Mouse (Mus musculus) heart, adult 2 months (tissue): ENCODE results near the gene Pitx3. TPM values are rescaled to one million over a fixed set of nuclear protein-coding genes. Genes with fewer than 3 reads are reported as not detected.

Source experiments
- DNase-seq, 2 experiments: peaks; one replicate each; pipeline ENCODE4 v3.0.0; 2021
- H3K27ac ChIP-seq: fragments of 200-600 bp; 2 replicates; pipeline ENCODE4 v1.8.1; 2022
- H3K27me3 ChIP-seq: fragments of 200-500 bp; 2 replicates; pipeline ENCODE4 v1.6.1; 2012; ENCODE audit warnings: mild to moderate bottlenecking, low read length, inconsistent platforms, mixed read lengths; ENCODE audit not compliant: control insufficient read depth, insufficient read depth
- H3K36me3 ChIP-seq: fragments of 200-500 bp; 2 replicates; pipeline ENCODE4 v1.6.1; 2012; ENCODE audit warnings: low read length, inconsistent platforms; ENCODE audit not compliant: control insufficient read depth, insufficient read depth
- H3K4me1 ChIP-seq: fragments of 200-500 bp; 2 replicates; pipeline ENCODE4 v1.6.1; 2011; ENCODE audit warnings: low read length; ENCODE audit not compliant: control insufficient read depth, insufficient read depth
- H3K4me3 ChIP-seq: fragments of 200-600 bp; 2 replicates; pipeline ENCODE4 v1.8.1; 2022
- H3K79me2 ChIP-seq: fragments of 200-500 bp; replicated peaks from 2 replicates; pipeline ENCODE4 v1.6.1; 2012; ENCODE audit warnings: mild to moderate bottlenecking, inconsistent platforms, low read length, moderate library complexity, mixed read lengths; ENCODE audit not compliant: control insufficient read depth, insufficient read depth
- H3K9ac ChIP-seq: fragments of 200-500 bp; 2 replicates; pipeline ENCODE4 v1.6.1; 2012; ENCODE audit warnings: low read depth, mild to moderate bottlenecking, control low read depth, inconsistent platforms, low read length, mixed read lengths
- CTCF ChIP-seq: fragments of 200-600 bp; IDR thresholded peaks from 2 replicates; pipeline ENCODE4 v1.8.1; 2022; ENCODE audit warnings: antibody characterized with exemption, mild to moderate bottlenecking, moderate library complexity
- EP300 ChIP-seq: fragments of 200-500 bp; IDR thresholded peaks from 2 replicates; pipeline ENCODE4 v1.6.1; 2011; ENCODE audit warnings: low read depth, low read length, control low read depth; ENCODE audit not compliant: insufficient read depth
- POLR2A ChIP-seq: fragments of 200-500 bp; IDR thresholded peaks from 2 replicates; pipeline ENCODE4 v1.6.1; 2011; ENCODE audit warnings: mild to moderate bottlenecking, low read depth, low read length, control low read depth; ENCODE audit not compliant: insufficient read depth
- WGBS: fragments of 180-500 bp; shearing (Covaris S2); methylation state at CpG from one replicate; pipeline ENCODE4 v1.1.7; 2018; 5-methylcytosine and 5-hydroxymethylcytosine counted together
- intact Hi-C: fragments of 180-260 bp; cut with DNase I; formaldehyde crosslinking; loops from one replicate; pipeline ENCODE4 v1.15.1; 2025
- polyA plus RNA-seq: library from polyadenylated mRNA; depleted of rRNA; stranded (reverse); fragments of >200 nt; gene quantifications from 2 replicates; pipeline ENCODE4 v1.2.3, GENCODE M21; 2012
- total RNA-seq, 2 experiments: library from RNA; stranded (reverse); gene quantifications; 2 replicates each; pipeline ENCODE4 v1.2.3; 2021

The Pitx3 gene
- total and polyA plus RNA-seq, 3 experiments, result 0.39 to 1.8 (median 1.2) TPM

GRCm38 (mm10) chr19:46152127-46152803 is 4.1 kb upstream of the Pitx3 start, which contains the start of gene Gbf1:
Gene Gbf1, plus strand, starts transcription at chr19:46152509.
- intact Hi-C loops, result no loop called here
- Histone ChIP-seq H3K4me3 (peak within 1 kb of the TSS; percentile 98), H3K36me3 (peaks cover 12% of the 10 kb centered on the region; the same call in 1 of the 2 replicates), H3K27ac (peak within 1 kb of the TSS; percentile 81), H3K4me1 (peaks cover 13% of the 10 kb centered on the region), H3K27me3 (no peaks in the 10 kb centered on the region), H3K9ac (peak within 1 kb of the TSS; percentile 77), H3K79me2 (peaks cover 4% of the 10 kb centered on the region)
- peak; percentile 93 to 97 for DNase-seq
- WGBS, result under 1% methylated on average over 37 of the region's 37 CpGs
- TF ChIP-seq POLR2A (peak; percentile 97), CTCF (peak; percentile 54), EP300 (0 out of 2 replicates have a peak, but pooled peaks have one; percentile 25)

- 36% methylated on average over 12 of the region's 12 CpGs for WGBS
- Histone ChIP-seq H3K4me3 (peak overlapping the region; percentile 64; the same call in 1 of the 2 replicates), H3K36me3 (peaks cover 7% of the 10 kb centered on the region; the same call in 1 of the 2 replicates), H3K9ac (no peak overlapping the region), H3K4me1 (peaks cover 8% of the 10 kb centered on the region), H3K27me3 (no peaks in the 10 kb centered on the region), H3K27ac (no peak overlapping the region), H3K79me2 (peaks cover 1% of the 10 kb centered on the region; the same call in 1 of the 2 replicates)
- DNase-seq, result peak in 1 of 2 experiments; percentile 14
- TF ChIP-seq EP300 (no peak), CTCF (no peak), POLR2A (no peak)
- intact Hi-C loops, result no loop called here
Observed at GRCm38 (mm10) chr19:46149091-46149490, 965 bp upstream of the Pitx3 start.

GRCm38 (mm10) chr19:46148372-46148760 is 240 bp upstream of the Pitx3 start:
- H3K9ac ChIP-seq, result peak overlapping the region; percentile 38
- WGBS, result 2% methylated on average over 27 of the region's 27 CpGs
- peak overlapping the region; percentile 64 for H3K4me3 ChIP-seq
- H3K27ac ChIP-seq, result no peak overlapping the region
- no peaks in the 10 kb centered on the region for H3K27me3 ChIP-seq
- H3K36me3 ChIP-seq, result peaks cover 2% of the 10 kb centered on the region; the same call in 1 of the 2 replicates
- peaks cover 3% of the 10 kb centered on the region for H3K4me1 ChIP-seq
- DNase-seq, result peak; percentile 87 to 88
- H3K79me2 ChIP-seq, result peaks cover 1% of the 10 kb centered on the region; the same call in 1 of the 2 replicates
- TF ChIP-seq EP300, result no peak
- TF ChIP-seq CTCF, result no peak
- TF ChIP-seq POLR2A, result no peak
- intact Hi-C loops, result no loop called here

GRCm38 (mm10) chr19:46141091-46141490 is 7.0 kb downstream of the Pitx3 start:
- Histone ChIP-seq H3K4me1 (peaks cover 2% of the 10 kb centered on the region), H3K27me3 (peaks cover 6% of the 10 kb centered on the region), H3K36me3 (no peaks in the 10 kb centered on the region), H3K4me3 (no peak overlapping the region), H3K27ac (no peak overlapping the region), H3K9ac (no peak overlapping the region), H3K79me2 (no peaks in the 10 kb centered on the region)
- TF ChIP-seq EP300, result no peak
- intact Hi-C loops, result no loop called here
- no peak for DNase-seq
- 58% methylated on average over 6 of the region's 6 CpGs for WGBS

- DNase-seq, result no peak
- Histone ChIP-seq H3K4me1 (peaks cover 2% of the 10 kb centered on the region), H3K36me3 (no peaks in the 10 kb centered on the region), H3K4me3 (no peak overlapping the region), H3K27ac (no peak overlapping the region), H3K79me2 (no peaks in the 10 kb centered on the region), H3K27me3 (peaks cover 6% of the 10 kb centered on the region), H3K9ac (no peak overlapping the region)
- TF ChIP-seq POLR2A, result no peak
- no peak for TF ChIP-seq CTCF
- no peak for TF ChIP-seq EP300
- intact Hi-C loops, result no loop called here
- 84% methylated on average over 2 of the region's 2 CpGs for WGBS
Observed at GRCm38 (mm10) chr19:46140324-46140723, 7.8 kb downstream of the Pitx3 start.
